Mouse (Mus musculus) small intestine, adult 2 months (tissue): ENCODE data around the gene Derl3. TPM values are rescaled to one million over a fixed set of nuclear protein-coding genes. Genes with fewer than 3 reads are reported as not detected.

Experiments
- H3K27ac ChIP-seq: fragments of 200-500 bp; 2 replicates; pipeline ENCODE4 v1.5.1; 2012; ENCODE audit warnings: low read depth, low read length, control low read depth, inconsistent platforms; ENCODE audit not compliant: insufficient read depth
- H3K27me3 ChIP-seq: fragments of 200-500 bp; 2 replicates; pipeline ENCODE4 v1.6.1; 2012; ENCODE audit warnings: mild to moderate bottlenecking, moderate library complexity, low read length, inconsistent platforms; ENCODE audit not compliant: control insufficient read depth, insufficient read depth
- H3K36me3 ChIP-seq: fragments of 200-500 bp; 2 replicates; pipeline ENCODE4 v1.6.1; 2012; ENCODE audit warnings: mild to moderate bottlenecking, low read length, control low read depth, inconsistent platforms; ENCODE audit not compliant: control insufficient read depth, insufficient read depth
- H3K4me1 ChIP-seq: fragments of 200-500 bp; 2 replicates; pipeline ENCODE4 v1.6.1; 2012; ENCODE audit warnings: low read length, inconsistent platforms, mixed read lengths; ENCODE audit not compliant: control insufficient read depth, insufficient read depth, insufficient read length
- H3K4me3 ChIP-seq: fragments of 200-500 bp; 2 replicates; pipeline ENCODE4 v1.5.1; 2012; ENCODE audit warnings: low read depth, mild to moderate bottlenecking, control low read depth, inconsistent platforms, low read length, moderate library complexity
- CTCF ChIP-seq: fragments of 200-500 bp; IDR thresholded peaks from 2 replicates; pipeline ENCODE4 v1.5.1; 2012; ENCODE audit warnings: low read depth, mild to moderate bottlenecking, control low read depth, inconsistent platforms, low read length, moderate library complexity, mixed read lengths; ENCODE audit not compliant: insufficient replicate concordance, insufficient read length; ENCODE audit errors: extremely low read depth
- POLR2A ChIP-seq: fragments of 200-500 bp; IDR thresholded peaks from 2 replicates; pipeline ENCODE4 v1.6.1; 2012; ENCODE audit warnings: low read depth, mild to moderate bottlenecking, control low read depth, inconsistent platforms, low read length, moderate library complexity
- WGBS: fragments of 180-500 bp; shearing (Covaris S2); methylation state at CpG from one replicate; pipeline ENCODE4 v1.1.7; 2018; 5-methylcytosine and 5-hydroxymethylcytosine counted together
- polyA plus RNA-seq: library from polyadenylated mRNA; depleted of rRNA; stranded (reverse); fragments of >200 nt; gene quantifications from 2 replicates; pipeline ENCODE4 v1.2.3, GENCODE M21; 2012; rRNA removed

Derl3 gene
- polyA plus RNA-seq, 1 experiment, result 145 TPM

GRCm38 (mm10) chr10:75941042-75941824 lies 48.0 kb downstream of the Derl3 start:
- no peak overlapping the region for H3K27ac ChIP-seq
- TF ChIP-seq CTCF (no peak), POLR2A (no peak)
- peaks cover 4% of the 10 kb centered on the region for H3K36me3 ChIP-seq
- 89% methylated on average over 9 of the region's 9 CpGs for WGBS
- H3K4me1 ChIP-seq, result peaks cover 9% of the 10 kb centered on the region
- H3K4me3 ChIP-seq, result no peak overlapping the region
- H3K27me3 ChIP-seq, result no peaks in the 10 kb centered on the region

- Histone ChIP-seq H3K4me3 (no peak within 1 kb of the TSS), H3K27ac (peak within 1 kb of the TSS; percentile 21; the same call in 1 of the 2 replicates)
- WGBS, result 51% methylated on average over 15 of the region's 15 CpGs
Measured at GRCm38 (mm10) chr10:75942736-75943477, 49.7 kb downstream of the Derl3 start, which contains the start of gene Vpreb3. TSS of gene Vpreb3 (plus strand) at chr10:75943057.

GRCm38 (mm10) chr10:75944066-75944772 lies 51.0 kb downstream of the Derl3 start:
- Histone ChIP-seq H3K4me1 (no peaks in the 10 kb centered on the region), H3K36me3 (no peaks in the 10 kb centered on the region; the same call in 1 of the 2 replicates), H3K27me3 (no peaks in the 10 kb centered on the region), H3K4me3 (no peak overlapping the region), H3K27ac (peak overlapping the region; percentile 21; the same call in 1 of the 2 replicates)
- WGBS, result 45% methylated on average over 11 of the region's 11 CpGs
- TF ChIP-seq CTCF, result no peak

More at GRCm38 (mm10) chr10:75942736-75943477, 49.7 kb downstream of the Derl3 start, which contains the start of gene Vpreb3:
- Histone ChIP-seq H3K4me1 (no peaks in the 10 kb centered on the region), H3K36me3 (peaks cover 4% of the 10 kb centered on the region), H3K27me3 (no peaks in the 10 kb centered on the region)
- TF ChIP-seq POLR2A (no peak), CTCF (no peak)

GRCm38 (mm10) chr10:75945213-75945612 lies 52.0 kb downstream of the Derl3 start:
- WGBS, result 91% methylated on average over 7 of the region's 7 CpGs
- H3K27me3 ChIP-seq, result no peaks in the 10 kb centered on the region
- H3K36me3 ChIP-seq, result no peaks in the 10 kb centered on the region
- H3K27ac ChIP-seq, result no peak overlapping the region
- no peak overlapping the region for H3K4me3 ChIP-seq
- TF ChIP-seq POLR2A (no peak), CTCF (no peak)
- H3K4me1 ChIP-seq, result no peaks in the 10 kb centered on the region

Other genes starting within 250 kb of the Derl3 start
- gene Susd2, start 249.4 kb upstream of the Derl3 start, polyA plus RNA-seq, result 19.1 and 261 TPM in 2 replicates
- gene Cabin1, start 129.1 kb upstream of the Derl3 start, polyA plus RNA-seq, result 25.0 and 39.0 TPM in 2 replicates
- gene Ddt, start 120.0 kb upstream of the Derl3 start, polyA plus RNA-seq, result 47.3 and 67.8 TPM in 2 replicates
- not detected in 2 replicates for gene Gm20441, start 112.5 kb upstream of the Derl3 start, polyA plus RNA-seq
- gene Gstt3, start 112.0 kb upstream of the Derl3 start, polyA plus RNA-seq, result 45.3 and 54.7 TPM in 2 replicates
- gene Gstt1, start 94.8 kb upstream of the Derl3 start, polyA plus RNA-seq, result 103 and 157 TPM in 2 replicates
- gene Gstt4, start 70.9 kb upstream of the Derl3 start, polyA plus RNA-seq, result not detected in 2 replicates
- gene Gstt2, start 56.0 kb upstream of the Derl3 start, polyA plus RNA-seq, result 68.6 and 89.9 TPM in 2 replicates
- gene Mif, start 33.2 kb upstream of the Derl3 start, polyA plus RNA-seq, result 755 and 830 TPM in 2 replicates
- 19.9 and 34.1 TPM in 2 replicates for gene Smarcb1, start 28.2 kb downstream of the Derl3 start, polyA plus RNA-seq
- 799 and 1,071 TPM in 2 replicates for gene Chchd10, start 39.7 kb downstream of the Derl3 start, polyA plus RNA-seq
- 3.4 and 7.5 TPM in 2 replicates for gene Mmp11, start 43.1 kb downstream of the Derl3 start, polyA plus RNA-seq
- gene Gm867, start 47.3 kb downstream of the Derl3 start, polyA plus RNA-seq, result not detected in 2 replicates
- gene Vpreb3, start 49.6 kb downstream of the Derl3 start, polyA plus RNA-seq, result 16.0 and 54.3 TPM in 2 replicates
- gene Gm5134, start 61.1 kb downstream of the Derl3 start, polyA plus RNA-seq, result 0.20 and 0.22 TPM in 2 replicates
- gene Zfp280b, start 139.2 kb downstream of the Derl3 start, polyA plus RNA-seq, result 2.6 and 6.3 TPM in 2 replicates
- 3.2 and 53.8 TPM in 2 replicates for gene Slc5a4b, start 217.5 kb downstream of the Derl3 start, polyA plus RNA-seq